23 mouse cellular contexts compared by ENCODE assay signal in genomic region chr1:120474825-120475224, GRCm38 (mm10). TPM values are rescaled to one million over a fixed set of nuclear protein-coding genes. Genes with fewer than 3 reads are reported as not detected.
"Had no signal": no experiment of that assay in that cellular context is flagged by ENCODE, and none has a peak within 500 bp of the region (broad histone marks: within the 10 kb centered on the region; RNA-seq: fewer than 3 reads in every experiment).

No protein-coding gene starts in this region.

- H3K9ac ChIP-seq: liver, embryonic 15.5 days; lung, embryonic 14.5 days; midbrain, embryonic 12.5 days; neural tube, embryonic 13.5 days; neural tube, embryonic 15.5 days had no signal

- H3K4me3 ChIP-seq: liver, embryonic 15.5 days; megakaryocyte, embryonic 14.5 days; midbrain, embryonic 10.5 days; midbrain, embryonic 12.5 days; myocyte; neural tube, embryonic 13.5 days; neural tube, embryonic 15.5 days had no signal

- H3K36me3 ChIP-seq: liver, embryonic 15.5 days; midbrain, embryonic 10.5 days; midbrain, embryonic 12.5 days; neural tube, embryonic 13.5 days; neural tube, embryonic 15.5 days had no signal

- ATAC-seq: midbrain, embryonic 16.5 days had no signal

- DNase-seq: lung, adult 18-20 months; lung, embryonic 14.5 days; lung, postnatal 10 days; lung, postnatal 4 days; midbrain, embryonic 14.5 days; retina, postnatal 1 day; right cerebral cortex, adult 18-20 months; right cerebral cortex, postnatal 25 days; right cerebral cortex, postnatal 4 days; spleen, adult 18-20 months; thymus, adult 18-20 months; thymus, postnatal 14 days; thymus, postnatal 36 days had no signal

- H3K4me1 ChIP-seq: liver, embryonic 15.5 days; midbrain, embryonic 10.5 days; midbrain, embryonic 12.5 days; neural tube, embryonic 13.5 days; neural tube, embryonic 15.5 days had no signal

- H3K27ac ChIP-seq: liver, embryonic 15.5 days; midbrain, embryonic 10.5 days; midbrain, embryonic 12.5 days; neural tube, embryonic 13.5 days; neural tube, embryonic 15.5 days had no signal

- H3K27me3 ChIP-seq: liver, embryonic 15.5 days; midbrain, embryonic 12.5 days; neural tube, embryonic 13.5 days; neural tube, embryonic 15.5 days had no signal

- H3K4me2 ChIP-seq: liver, embryonic 15.5 days; lung, embryonic 14.5 days; midbrain, embryonic 12.5 days; neural tube, embryonic 13.5 days; neural tube, embryonic 15.5 days had no signal

- H3K9me3 ChIP-seq: liver, embryonic 15.5 days; megakaryocyte, embryonic 14.5 days; midbrain, embryonic 10.5 days; midbrain, embryonic 12.5 days; neural tube, embryonic 13.5 days; neural tube, embryonic 15.5 days had no signal

RNA-seq across cellular contexts. Expression of gene Marco, which starts 30.0 kb away (rescaled TPM):
- polyA plus RNA-seq: midbrain, embryonic 10.5 days; midbrain, embryonic 12.5 days; midbrain, embryonic 14.5 days; myocyte; neural tube, embryonic 15.5 days; small intestine, adult 2 months; stomach, embryonic 14.5 days had no signal
